Mouse (Mus musculus) adipocyte (in vitro differentiated cells): ENCODE results near the gene Paqr4.
A peak's percentile ranks its signal among the peaks of the same experiment; 100 is the strongest.

ENCODE experiments used
- DNase-seq: peaks from one replicate; pipeline ENCODE4 v3.0.0-alpha.2; 2016; ENCODE audit warnings: low spot score

Gene Paqr4

GRCm38 (mm10) chr17:23749400-23750191 lies 8.9 kb upstream of the Paqr4 start:
- DNase-seq: no peak

GRCm38 (mm10) chr17:23748631-23749391 lies 8.1 kb upstream of the Paqr4 start:
- DNase-seq: peak; percentile 94

- no peak for DNase-seq
Measured at GRCm38 (mm10) chr17:23748026-23748425, 7.4 kb upstream of the Paqr4 start.

GRCm38 (mm10) chr17:23747471-23747870 lies 6.8 kb upstream of the Paqr4 start:
- DNase-seq: no peak

GRCm38 (mm10) chr17:23746767-23747166 lies 6.1 kb upstream of the Paqr4 start:
- no peak for DNase-seq

GRCm38 (mm10) chr17:23746311-23746710 lies 5.6 kb upstream of the Paqr4 start:
- DNase-seq: no peak

GRCm38 (mm10) chr17:23745301-23746251 lies 4.9 kb upstream of the Paqr4 start, which contains the start of gene Kremen2:
TSS of gene Kremen2 (minus strand) at chr17:23745833.
- no peak for DNase-seq

- no peak for DNase-seq
Measured at GRCm38 (mm10) chr17:23744651-23745050, 4.0 kb upstream of the Paqr4 start.

GRCm38 (mm10) chr17:23744076-23744475 lies 3.4 kb upstream of the Paqr4 start:
- DNase-seq: peak; percentile 63

- DNase-seq: no peak
Measured at GRCm38 (mm10) chr17:23742941-23743340, 2.3 kb upstream of the Paqr4 start.

GRCm38 (mm10) chr17:23742210-23742793 lies 1.6 kb upstream of the Paqr4 start:
- no peak for DNase-seq

- no peak for DNase-seq
Measured at GRCm38 (mm10) chr17:23741359-23742209, 917 bp upstream of the Paqr4 start.

GRCm38 (mm10) chr17:23740136-23740584 lies 507 bp downstream of the Paqr4 start:
- peak; percentile 89 for DNase-seq

GRCm38 (mm10) chr17:23739202-23740135 lies 1.2 kb downstream of the Paqr4 start:
- DNase-seq: no peak

- DNase-seq: peak; percentile 64
Measured at GRCm38 (mm10) chr17:23738836-23739201, 1.8 kb downstream of the Paqr4 start.

- DNase-seq: peak; percentile 71
Measured at GRCm38 (mm10) chr17:23737493-23738445, 2.9 kb downstream of the Paqr4 start.

GRCm38 (mm10) chr17:23734341-23734740 lies 6.3 kb downstream of the Paqr4 start:
- peak; percentile 97 for DNase-seq

- peak; percentile 35 for DNase-seq
Measured at GRCm38 (mm10) chr17:23730441-23730840, 10.2 kb downstream of the Paqr4 start.
